Mouse (Mus musculus) hindbrain, postnatal 0 days (tissue): ENCODE measurements around the gene Gm28036. TPM values are rescaled to one million over a fixed set of nuclear protein-coding genes. Genes with fewer than 3 reads are reported as not detected.

Experiments used
- ATAC-seq: fragments of 200-750 bp; cut with Nextera tagmentation; 2 replicates; pipeline ENCODE4 v1.8.0; 2017; ENCODE audit warnings: mild to moderate bottlenecking, moderate TSS enrichment, moderate library complexity
- DNase-seq: peaks from one replicate; pipeline ENCODE4 v3.0.0-alpha.2; 2015; ENCODE audit warnings: low spot score
- H3K27ac ChIP-seq: fragments of 300-500 bp; sonication (generic); 2 replicates; pipeline ENCODE4 v1.5.1; 2014; ENCODE audit warnings: mild to moderate bottlenecking
- H3K27me3 ChIP-seq: fragments of 300-500 bp; sonication (generic); 2 replicates; pipeline ENCODE4 v1.6.1; 2014; ENCODE audit warnings: low read length, mixed read lengths; ENCODE audit not compliant: insufficient read depth
- H3K36me3 ChIP-seq: fragments of 300-500 bp; sonication (generic); 2 replicates; pipeline ENCODE4 v1.6.1; 2014; ENCODE audit warnings: low read length, mixed read lengths; ENCODE audit not compliant: insufficient read depth
- H3K4me1 ChIP-seq: fragments of 300-500 bp; sonication (generic); 2 replicates; pipeline ENCODE4 v1.6.1; 2014; ENCODE audit warnings: antibody characterized with exemption, low read length, mixed read lengths; ENCODE audit not compliant: insufficient read depth
- H3K4me2 ChIP-seq: fragments of 300-500 bp; sonication (generic); 2 replicates; pipeline ENCODE4 v1.6.1; 2014; ENCODE audit warnings: low read depth, mild to moderate bottlenecking, low read length, moderate library complexity, mixed read lengths
- H3K4me3 ChIP-seq: fragments of 300-500 bp; sonication (generic); 2 replicates; pipeline ENCODE4 v1.5.1; 2014; ENCODE audit warnings: low read length
- H3K9ac ChIP-seq: fragments of 300-500 bp; sonication (generic); replicated peaks from 2 replicates; pipeline ENCODE4 v1.6.1; 2014; ENCODE audit warnings: mild to moderate bottlenecking, low read length, moderate library complexity, mixed read lengths
- H3K9me3 ChIP-seq: fragments of 300-500 bp; sonication (generic); 2 replicates; pipeline ENCODE4 v1.6.1; 2016; ENCODE audit warnings: low read length, mixed read lengths
- CTCF ChIP-seq: IDR thresholded peaks from 2 replicates; pipeline ENCODE4 v1.5.1; 2016; ENCODE audit warnings: antibody characterized with exemption, control low read depth, low read depth
- WGBS: fragments of 180-500 bp; shearing (Covaris S2); extraction: QIAGEN DNeasy Blood & Tissue Kit; methylation state at CpG from one replicate; pipeline ENCODE4 v1.1.7; 2014; 5-methylcytosine and 5-hydroxymethylcytosine counted together
- polyA plus RNA-seq: library from polyadenylated mRNA; unstranded; fragments of >200 nt; fragmentation: Nextera tagmentation; extraction: Ambion mirVana; gene quantifications from 2 replicates; pipeline ENCODE4 v1.2.1, GENCODE M21; 2015
- total RNA-seq: library from RNA; depleted of rRNA; stranded (reverse); fragments of >200 nt; gene quantifications from 2 replicates; pipeline ENCODE4 v1.2.3, GENCODE M21; 2014

The Gm28036 gene
- total and polyA plus RNA-seq, 2 experiments from 2014 or later, result 10.6 to 82.1 TPM

DNA sequence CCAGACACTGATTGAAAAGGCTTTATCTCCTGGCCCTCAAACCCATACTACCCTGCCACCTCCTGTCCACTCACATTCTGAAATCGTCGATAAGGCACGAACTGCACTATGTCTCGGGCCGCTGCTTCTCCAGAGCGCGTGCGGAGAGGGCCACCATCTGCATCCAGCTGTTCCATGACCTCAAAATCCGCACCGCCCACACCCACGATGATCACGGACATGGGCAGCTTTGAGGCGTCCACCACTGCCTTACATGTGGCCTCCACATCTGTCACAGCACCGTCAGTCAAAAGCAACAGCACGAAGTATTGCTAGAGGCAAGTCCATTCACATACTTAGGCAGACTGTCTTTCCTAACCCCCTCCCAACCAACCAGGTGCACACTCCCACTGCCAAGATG is 53.2 kb downstream of the Gm28036 start:
- TF ChIP-seq CTCF, result no peak
- DNase-seq (no peak), ATAC-seq (no peak)
- no peak overlapping the region for H3K9ac ChIP-seq
- no peak overlapping the region for H3K4me2 ChIP-seq
- no peaks in the 10 kb centered on the region for H3K27me3 ChIP-seq
- WGBS, result 94% methylated on average over 15 of the region's 15 CpGs
- no peaks in the 10 kb centered on the region for H3K9me3 ChIP-seq
- H3K36me3 ChIP-seq, result peaks cover 81% of the 10 kb centered on the region
- no peak overlapping the region for H3K27ac ChIP-seq
- H3K4me1 ChIP-seq, result no peaks in the 10 kb centered on the region
- H3K4me3 ChIP-seq, result no peak overlapping the region

DNA sequence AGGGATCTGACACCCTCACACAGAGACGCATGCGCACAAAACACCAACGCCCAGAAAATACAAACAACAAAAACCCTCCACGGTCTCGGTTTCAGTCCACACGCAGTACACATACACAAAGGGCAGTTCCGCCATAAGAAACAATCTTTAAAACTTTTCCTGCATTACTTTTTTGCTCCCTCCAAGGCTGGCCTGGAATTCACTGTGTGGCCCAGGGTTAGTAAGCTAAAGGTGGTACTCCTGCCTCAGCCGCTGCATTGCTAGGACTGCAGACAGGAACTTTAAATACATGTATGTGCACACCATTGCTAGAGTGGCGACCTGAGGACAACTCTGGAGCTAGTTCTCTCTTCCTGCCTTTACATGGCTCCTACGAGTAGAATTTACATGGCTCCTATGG is 55.7 kb downstream of the Gm28036 start:
- no peak overlapping the region for H3K4me2 ChIP-seq
- H3K9me3 ChIP-seq, result no peaks in the 10 kb centered on the region
- H3K4me3 ChIP-seq, result no peak overlapping the region
- H3K4me1 ChIP-seq, result peaks cover 3% of the 10 kb centered on the region; the same call in 1 of the 2 replicates
- H3K9ac ChIP-seq, result no peak overlapping the region
- no peak for DNase-seq
- no peak overlapping the region for H3K27ac ChIP-seq
- 94% methylated on average over 10 of the region's 10 CpGs for WGBS
- ATAC-seq, result no peak
- H3K27me3 ChIP-seq, result no peaks in the 10 kb centered on the region
- peaks cover 67% of the 10 kb centered on the region for H3K36me3 ChIP-seq
- TF ChIP-seq CTCF, result no peak

GRCm38 (mm10) chr2:156067916-156068315 is 59.0 kb downstream of the Gm28036 start:
- no peaks in the 10 kb centered on the region for H3K9me3 ChIP-seq
- no peak for ATAC-seq
- peaks cover 10% of the 10 kb centered on the region; the same call in 1 of the 2 replicates for H3K4me1 ChIP-seq
- peak; percentile 30 for DNase-seq
- no peaks in the 10 kb centered on the region for H3K27me3 ChIP-seq
- H3K27ac ChIP-seq, result no peak overlapping the region
- H3K4me3 ChIP-seq, result no peak overlapping the region
- WGBS, result 74% methylated on average over 10 of the region's 10 CpGs
- peaks cover 35% of the 10 kb centered on the region for H3K36me3 ChIP-seq
- H3K9ac ChIP-seq, result no peak overlapping the region
- H3K4me2 ChIP-seq, result no peak overlapping the region
- no peak for TF ChIP-seq CTCF

- peak overlapping the region; percentile 61 for H3K4me3 ChIP-seq
These were observed 60.8 kb downstream of the Gm28036 start for GRCm38 (mm10) chr2:156066126-156066525.

DNA sequence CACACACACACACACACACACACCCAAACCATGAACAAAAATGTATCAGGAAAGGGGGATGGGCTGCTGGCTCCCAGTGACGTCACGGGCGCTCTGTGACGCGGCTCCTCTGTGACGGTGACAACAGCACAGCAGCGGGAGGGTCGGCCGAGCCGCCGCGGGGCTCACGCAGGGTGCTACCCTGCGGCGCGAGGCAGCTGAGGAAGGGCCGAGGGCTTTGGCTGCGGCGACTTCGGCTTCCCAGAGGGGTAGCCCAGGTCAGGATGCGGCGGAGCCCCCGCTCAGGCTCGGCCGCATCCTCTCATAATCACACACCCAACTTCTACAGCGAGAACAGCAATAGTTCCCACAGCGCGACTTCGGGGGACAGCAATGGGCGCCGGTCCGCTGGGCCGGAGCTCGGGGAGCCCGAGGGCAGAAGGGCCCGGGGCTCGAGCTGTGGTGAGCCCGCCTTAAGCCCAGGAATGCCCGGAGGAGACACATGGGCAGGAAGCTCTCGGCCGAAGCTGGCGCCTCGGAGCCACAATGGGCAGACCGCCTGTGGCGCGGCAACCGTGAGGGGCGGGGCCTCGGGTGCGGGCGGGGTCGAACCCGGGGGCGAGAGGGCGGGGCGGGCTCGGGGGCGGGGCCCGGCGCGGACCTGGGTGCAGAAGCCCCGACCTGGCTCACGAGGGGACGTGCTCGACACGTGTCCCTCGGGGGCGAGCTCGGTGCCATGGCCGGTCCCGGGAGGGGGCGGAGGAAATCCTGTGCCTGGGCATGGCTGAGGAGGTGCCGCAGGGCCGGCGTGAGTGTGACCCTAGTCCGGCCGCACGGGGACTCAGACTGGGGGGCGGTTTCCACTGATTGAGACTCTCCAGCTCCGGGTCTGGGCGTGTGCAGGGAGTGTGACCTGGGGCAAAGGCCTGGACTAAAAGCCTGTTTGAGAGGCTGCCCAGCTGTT is 61.5 kb downstream of the Gm28036 start, which contains the start of gene Spag4:
Gene Spag4, plus strand, starts transcription at position 77 of the 943 bp plus-strand sequence.
- Histone ChIP-seq H3K36me3 (peaks cover 19% of the 10 kb centered on the region; the same call in 1 of the 2 replicates), H3K4me2 (peak within 1 kb of the TSS; percentile 81), H3K9me3 (no peaks in the 10 kb centered on the region), H3K4me3 (peak within 1 kb of the TSS; percentile 61), H3K27me3 (no peaks in the 10 kb centered on the region), H3K9ac (peak within 1 kb of the TSS; percentile 66), H3K27ac (peak within 1 kb of the TSS; percentile 78), H3K4me1 (peaks cover 10% of the 10 kb centered on the region; the same call in 1 of the 2 replicates)
- ATAC-seq, result peak; percentile 83
- no peak for TF ChIP-seq CTCF
- peak; percentile 80 for DNase-seq
- WGBS, result under 1% methylated on average over 61 of the region's 81 CpGs

More at GRCm38 (mm10) chr2:156066126-156066525, 60.8 kb downstream of the Gm28036 start:
- Histone ChIP-seq H3K9me3 (no peaks in the 10 kb centered on the region), H3K4me2 (peak overlapping the region; percentile 81), H3K36me3 (peaks cover 22% of the 10 kb centered on the region), H3K4me1 (peaks cover 10% of the 10 kb centered on the region; the same call in 1 of the 2 replicates), H3K27ac (no peak overlapping the region), H3K9ac (peak overlapping the region; percentile 66), H3K27me3 (no peaks in the 10 kb centered on the region)
- WGBS, result 34% methylated on average over 10 of the region's 10 CpGs
- TF ChIP-seq CTCF, result no peak
- DNase-seq (no peak), ATAC-seq (peak; percentile 15; the same call in 1 of the 2 replicates)

DNA sequence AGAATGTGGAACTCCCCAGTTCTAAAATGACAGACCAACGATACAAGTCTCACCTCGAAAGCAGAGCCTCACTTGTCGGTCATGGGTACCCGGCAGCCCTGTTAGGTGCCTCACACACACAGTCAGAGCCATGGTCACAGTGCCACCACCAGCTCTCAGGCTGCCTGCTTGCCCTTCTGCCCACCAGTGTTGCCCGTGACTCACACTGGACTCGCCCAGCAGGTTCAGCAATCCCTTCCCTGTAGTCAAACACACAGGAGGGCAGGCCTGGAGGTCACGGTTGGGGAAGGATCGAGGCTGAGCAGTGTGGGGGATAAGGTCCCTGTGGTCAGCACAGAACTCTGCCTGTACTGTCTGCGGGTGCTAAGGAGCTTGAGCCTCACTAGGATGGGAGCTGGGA is 74.1 kb downstream of the Gm28036 start, which contains the start of gene Fer1l4:
Gene Fer1l4, minus strand, starts transcription at position 132 of the 400 bp plus-strand sequence.
- Histone ChIP-seq H3K9ac (no peak within 1 kb of the TSS), H3K27me3 (no peaks in the 10 kb centered on the region), H3K4me1 (no peaks in the 10 kb centered on the region), H3K4me3 (no peak within 1 kb of the TSS), H3K9me3 (no peaks in the 10 kb centered on the region), H3K4me2 (no peak within 1 kb of the TSS), H3K36me3 (no peaks in the 10 kb centered on the region), H3K27ac (no peak within 1 kb of the TSS)
- DNase-seq, result no peak
- no peak for TF ChIP-seq CTCF
- 83% methylated on average over 9 of the region's 9 CpGs for WGBS
- no peak for ATAC-seq
